Mouse (Mus musculus): ENCODE data around the gene Mtch1.

- no peak for TF ChIP-seq POLR2A (IDR thresholded peaks at IDR 0.05; ENCODE audit: borderline replicate concordance, low read depth, low read length)
- no peak for TF ChIP-seq CTCF (IDR thresholded peaks at IDR 0.05; ENCODE audit: low read depth, low read length)
Measured at GRCm38 (mm10) chr17:29330671-29331410, 16.9 kb downstream of the Mtch1 start.
